Mouse (Mus musculus) cortical plate, adult 2 months (tissue): Measurements from ENCODE around the gene Rasgrp2.

Experiments used
- CTCF ChIP-seq: fragments of 200-500 bp; IDR thresholded peaks from 2 replicates; pipeline ENCODE4 v1.5.1; 2011; ENCODE audit warnings: mild to moderate bottlenecking, control low read depth, low read length; ENCODE audit not compliant: insufficient read depth; ENCODE audit errors: extremely low read depth
- POLR2A ChIP-seq: fragments of 200-500 bp; IDR thresholded peaks from 2 replicates; pipeline ENCODE4 v1.6.1; 2011; ENCODE audit warnings: mild to moderate bottlenecking, low read length, control low read depth; ENCODE audit not compliant: insufficient read depth; ENCODE audit errors: extremely low read depth

DNA sequence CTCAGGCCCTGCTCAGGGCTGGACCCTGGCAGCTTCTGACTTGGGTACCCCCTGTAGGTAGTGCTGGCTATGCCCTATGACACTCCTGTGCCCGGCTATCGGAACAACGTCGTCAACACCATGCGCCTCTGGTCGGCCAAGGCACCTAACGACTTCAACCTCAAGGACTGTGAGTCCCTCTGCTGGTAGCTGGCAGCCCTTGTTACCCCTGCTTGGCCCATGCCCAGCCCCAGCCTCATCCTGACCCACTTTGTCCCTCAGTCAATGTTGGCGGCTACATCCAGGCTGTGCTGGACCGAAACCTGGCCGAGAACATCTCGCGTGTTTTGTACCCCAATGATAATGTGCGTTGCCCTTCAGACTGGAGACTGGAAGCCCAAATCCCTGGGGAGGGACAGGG is 11.1 kb upstream of the Rasgrp2 start:
- no peak for TF ChIP-seq CTCF
- no peak for TF ChIP-seq POLR2A
